Mouse (Mus musculus): Measurements from ENCODE around the gene Bpifc.

Bpifc gene

GRCm38 (mm10) chr10:86011781-86012180 is at the start of gene Bpifc:
Gene Bpifc (minus strand): TSS chr10:86011895.
- no peak for DNase-seq (ENCODE audit: low read depth, low spot score)

- DNase-seq (ENCODE audit: low read depth, low spot score), result no peak
These were observed 48.6 kb upstream of the Bpifc start for GRCm38 (mm10) chr10:86060267-86060666.

GRCm38 (mm10) chr10:86057712-86058111 is 46.0 kb upstream of the Bpifc start:
- no peak for DNase-seq (ENCODE audit: low read depth, low spot score)

GRCm38 (mm10) chr10:86057286-86057685 is 45.6 kb upstream of the Bpifc start:
- DNase-seq (ENCODE audit: low read depth, low spot score), result no peak

GRCm38 (mm10) chr10:86056297-86056903 is 44.7 kb upstream of the Bpifc start:
- DNase-seq (ENCODE audit: low read depth, low spot score), result no peak

GRCm38 (mm10) chr10:86052818-86053522 is 41.3 kb upstream of the Bpifc start:
- no peak for DNase-seq (ENCODE audit: low read depth, low spot score)

GRCm38 (mm10) chr10:86050522-86050921 is 38.8 kb upstream of the Bpifc start:
- no peak for DNase-seq (ENCODE audit: low read depth, low spot score)

GRCm38 (mm10) chr10:86047786-86048185 is 36.1 kb upstream of the Bpifc start:
- DNase-seq (ENCODE audit: low read depth, low spot score), result no peak

- no peak for DNase-seq (ENCODE audit: low read depth, low spot score)
These were observed 34.7 kb upstream of the Bpifc start for GRCm38 (mm10) chr10:86046371-86046770.

GRCm38 (mm10) chr10:86044066-86044465 is 32.4 kb upstream of the Bpifc start:
- no peak for DNase-seq (ENCODE audit: low read depth, low spot score)

GRCm38 (mm10) chr10:86043651-86044050 is 32.0 kb upstream of the Bpifc start:
- no peak for DNase-seq (ENCODE audit: low read depth, low spot score)

- DNase-seq (ENCODE audit: low read depth, low spot score), result no peak
These were observed 22.5 kb upstream of the Bpifc start for GRCm38 (mm10) chr10:86034007-86034728.

- no peak for DNase-seq (ENCODE audit: low read depth, low spot score)
These were observed 20.8 kb upstream of the Bpifc start for GRCm38 (mm10) chr10:86032517-86032916.

- no peak for DNase-seq (ENCODE audit: low read depth, low spot score)
These were observed 19.0 kb upstream of the Bpifc start for GRCm38 (mm10) chr10:86030743-86031142.

- DNase-seq (ENCODE audit: low read depth, low spot score), result peak; percentile 40
These were observed 15.1 kb upstream of the Bpifc start for GRCm38 (mm10) chr10:86026807-86027206.

GRCm38 (mm10) chr10:86026354-86026753 is 14.7 kb upstream of the Bpifc start:
- peak; percentile 82 for DNase-seq (ENCODE audit: low read depth, low spot score)

GRCm38 (mm10) chr10:86025906-86026305 is 14.2 kb upstream of the Bpifc start:
- no peak for DNase-seq (ENCODE audit: low read depth, low spot score)

- DNase-seq (ENCODE audit: low read depth, low spot score), result peak; percentile 33
These were observed 11.5 kb upstream of the Bpifc start for GRCm38 (mm10) chr10:86023149-86023548.

GRCm38 (mm10) chr10:86022474-86022816 is 10.8 kb upstream of the Bpifc start:
- no peak for DNase-seq (ENCODE audit: low read depth, low spot score)

- DNase-seq (ENCODE audit: low read depth, low spot score), result peak; percentile 89
These were observed 10.2 kb upstream of the Bpifc start, which contains the start of gene Fbxo7 for GRCm38 (mm10) chr10:86021749-86022473. Gene Fbxo7 (plus strand): TSS chr10:86021972.

GRCm38 (mm10) chr10:86021408-86021748 is 9.7 kb upstream of the Bpifc start:
- no peak for DNase-seq (ENCODE audit: low read depth, low spot score)

GRCm38 (mm10) chr10:86018813-86019212 is 7.1 kb upstream of the Bpifc start:
- no peak for DNase-seq (ENCODE audit: low read depth, low spot score)

Data from c-Kit-negative CD71-positive TER-119-positive erythroid progenitor cells, embryonic 14.5 days (primary cell).